Mouse (Mus musculus) layer of hippocampus, adult 11-12 months (tissue): ENCODE measurements around the gene Dek.

Experiments
- DNase-seq: peaks from one replicate; pipeline ENCODE4 v3.0.0; 2022; ENCODE audit warnings: low spot score

Gene Dek

DNA sequence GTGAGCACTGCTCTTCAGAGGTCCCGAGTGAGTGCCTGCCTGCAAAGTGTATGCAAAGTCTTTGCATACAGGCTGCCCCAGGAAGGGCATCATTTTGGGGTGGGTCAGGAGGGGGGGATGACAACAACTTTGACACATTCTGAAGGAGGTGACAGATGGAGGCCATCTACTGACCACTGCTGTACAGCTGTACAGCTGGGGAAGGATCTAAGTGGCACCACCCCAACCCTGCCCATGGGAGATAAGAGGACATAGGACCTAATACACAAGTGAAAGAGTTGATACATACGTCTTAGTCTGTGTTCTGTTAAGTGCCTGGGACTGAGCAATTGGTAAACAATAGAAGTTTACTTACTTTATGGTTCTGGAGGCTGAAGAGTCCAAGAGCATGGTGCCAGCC is 3.2 kb upstream of the Dek start:
- DNase-seq = no peak

GRCm38 (mm10) chr13:47106580-47106888 is 533 bp upstream of the Dek start:
- no peak for DNase-seq

DNA sequence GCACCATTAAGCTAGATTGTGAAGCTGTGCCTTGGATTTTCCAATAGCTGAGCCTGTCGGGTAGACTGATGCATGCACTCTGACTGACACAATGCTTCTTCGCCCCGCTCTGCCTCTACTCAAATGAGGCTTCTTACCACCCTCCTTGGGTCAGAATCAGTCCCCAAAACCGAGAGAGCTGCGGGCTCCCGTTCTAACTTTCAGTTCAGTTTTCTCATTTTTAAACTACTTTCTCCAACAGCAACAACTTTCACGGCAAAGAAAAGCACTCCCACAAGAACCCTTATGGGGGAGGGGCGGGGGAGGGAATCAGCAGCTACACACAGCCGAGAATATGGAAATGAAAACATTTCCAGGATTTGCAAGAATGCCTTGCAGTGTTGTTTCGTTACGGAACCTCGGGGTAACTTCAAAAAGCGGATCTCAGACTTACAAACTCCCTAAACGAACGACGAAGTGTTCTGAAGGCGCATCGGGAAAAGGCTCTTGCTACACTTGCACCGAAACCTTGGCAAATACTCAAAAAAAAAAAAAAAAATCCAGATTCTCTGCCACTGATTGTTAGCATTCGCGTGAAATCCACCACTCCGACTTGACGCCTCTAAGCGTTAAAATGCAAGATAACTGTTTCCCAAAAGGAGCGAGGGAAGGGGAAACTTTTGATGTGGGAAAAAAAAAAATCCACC is 1.0 kb downstream of the Dek start:
- DNase-seq = peak; percentile 11

GRCm38 (mm10) chr13:47104146-47104545 is 1.9 kb downstream of the Dek start:
- no peak for DNase-seq

- DNase-seq = no peak
Observed at GRCm38 (mm10) chr13:47100587-47100986, 5.4 kb downstream of the Dek start.

DNA sequence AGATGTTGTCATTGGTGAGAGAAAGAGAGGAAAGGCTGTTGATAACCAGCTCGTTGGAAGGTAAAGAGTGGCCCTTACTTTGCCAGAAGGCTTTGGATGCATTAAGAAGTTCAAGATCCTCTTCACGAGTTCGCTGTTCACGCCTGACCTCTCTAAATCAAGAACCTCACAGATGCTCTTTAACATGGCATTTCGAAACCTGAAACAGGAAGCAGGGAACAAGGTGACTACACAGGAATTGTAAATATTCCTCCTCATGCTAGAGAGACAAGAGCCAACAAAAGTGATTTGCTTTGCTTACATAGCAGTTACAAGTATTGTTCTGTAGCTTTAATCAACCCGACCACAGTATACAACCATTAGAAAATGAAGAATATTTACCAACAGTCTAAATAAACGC is 6.7 kb downstream of the Dek start:
- DNase-seq = no peak

DNA sequence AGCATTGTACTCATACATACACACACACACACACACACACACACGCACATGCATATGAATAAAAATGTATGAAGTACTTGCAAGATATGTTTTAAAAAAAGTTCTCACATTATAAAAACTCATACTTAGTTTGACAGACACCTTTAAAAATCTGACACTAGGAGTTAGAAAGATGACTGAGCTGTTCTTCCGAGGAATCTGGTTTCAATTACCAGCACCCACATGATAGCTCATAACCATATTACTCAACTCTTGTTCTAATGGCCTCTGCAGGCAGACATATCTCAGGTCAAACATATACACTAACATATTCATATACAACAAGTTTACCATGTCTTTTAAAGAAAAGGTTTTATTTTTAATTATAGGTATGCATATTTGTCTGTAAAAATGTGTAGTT is 9.4 kb downstream of the Dek start:
- no peak for DNase-seq

GRCm38 (mm10) chr13:47093791-47094190 is 12.2 kb downstream of the Dek start:
- DNase-seq = no peak

- no peak for DNase-seq
Observed at GRCm38 (mm10) chr13:47089271-47089670, 16.7 kb downstream of the Dek start.

DNA sequence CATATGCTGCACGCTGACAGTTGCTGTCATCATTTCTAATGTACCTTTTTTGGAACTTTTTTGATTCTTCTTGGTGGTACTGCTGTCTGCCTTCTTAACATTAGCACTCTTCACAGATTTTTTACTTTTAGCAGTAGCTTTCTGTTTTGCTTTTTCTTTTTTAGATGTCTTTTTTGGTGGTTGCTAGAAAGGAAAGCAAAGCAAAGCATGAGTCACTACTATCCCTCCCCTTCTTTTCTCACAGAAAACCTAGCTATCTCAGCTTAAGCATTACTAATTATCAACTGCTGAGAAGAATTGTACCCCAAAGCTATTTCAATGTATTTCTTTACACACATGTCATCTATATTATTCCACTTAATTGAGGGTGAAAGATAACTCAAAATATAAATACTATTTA is 17.6 kb downstream of the Dek start:
- no peak for DNase-seq

DNA sequence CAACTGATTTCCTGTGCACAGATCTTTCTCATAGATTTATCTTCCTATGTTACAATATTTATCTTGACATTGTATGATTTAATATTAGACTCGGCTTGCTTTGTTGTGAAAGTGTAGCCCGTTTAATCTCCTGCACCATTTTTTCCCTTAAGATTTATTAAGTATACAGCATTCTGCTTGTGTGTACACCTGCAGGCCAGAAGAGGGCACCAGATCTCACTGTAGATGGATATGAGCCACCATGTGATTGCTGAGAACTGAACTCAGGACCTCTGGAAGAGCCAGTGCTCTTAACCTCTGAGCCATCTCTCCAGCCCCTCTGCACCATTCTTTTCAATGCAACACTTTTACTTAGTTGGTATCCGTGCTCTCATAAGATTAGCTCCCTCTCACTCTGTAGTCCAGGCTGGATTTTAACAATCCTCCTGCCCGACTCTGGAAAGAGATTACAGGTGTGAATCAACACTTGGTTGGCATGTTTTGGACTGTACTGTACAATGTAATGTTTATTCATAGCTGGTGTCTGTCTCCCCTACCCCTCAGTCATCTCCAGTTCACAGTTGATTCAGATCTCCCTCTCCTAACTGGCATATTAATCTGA is 25.0 kb downstream of the Dek start:
- DNase-seq = no peak

- DNase-seq = no peak
Observed at GRCm38 (mm10) chr13:47078799-47079198, 27.2 kb downstream of the Dek start.

- no peak for DNase-seq
Observed at GRCm38 (mm10) chr13:47077367-47077766, 28.6 kb downstream of the Dek start.

GRCm38 (mm10) chr13:47076156-47076555 is 29.8 kb downstream of the Dek start:
- DNase-seq = no peak

GRCm38 (mm10) chr13:47072484-47072883 is 33.5 kb downstream of the Dek start:
- DNase-seq = no peak

GRCm38 (mm10) chr13:47071871-47072270 is 34.1 kb downstream of the Dek start:
- DNase-seq = no peak

- no peak for DNase-seq
Observed at GRCm38 (mm10) chr13:47070329-47071080, 35.5 kb downstream of the Dek start.

DNA sequence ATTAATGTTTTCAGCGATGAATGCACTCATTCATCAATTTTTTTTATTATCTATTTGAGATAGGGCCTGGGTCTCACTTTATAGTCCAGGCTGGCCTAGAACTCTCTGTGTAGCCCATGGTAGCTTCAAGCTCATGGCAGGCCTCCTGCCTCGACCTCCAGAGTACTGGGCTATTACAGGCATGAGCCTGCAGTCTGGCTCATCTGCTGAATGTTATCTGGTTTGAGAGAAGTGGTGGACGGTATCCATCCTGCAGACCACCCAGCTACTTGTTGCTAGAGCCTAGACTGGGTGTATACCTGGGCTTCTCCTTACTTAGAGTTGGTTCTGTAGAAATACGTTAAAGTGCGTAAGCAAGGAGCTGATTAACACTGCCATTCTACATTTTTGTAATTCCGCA is 39.0 kb downstream of the Dek start:
- DNase-seq = no peak

DNA sequence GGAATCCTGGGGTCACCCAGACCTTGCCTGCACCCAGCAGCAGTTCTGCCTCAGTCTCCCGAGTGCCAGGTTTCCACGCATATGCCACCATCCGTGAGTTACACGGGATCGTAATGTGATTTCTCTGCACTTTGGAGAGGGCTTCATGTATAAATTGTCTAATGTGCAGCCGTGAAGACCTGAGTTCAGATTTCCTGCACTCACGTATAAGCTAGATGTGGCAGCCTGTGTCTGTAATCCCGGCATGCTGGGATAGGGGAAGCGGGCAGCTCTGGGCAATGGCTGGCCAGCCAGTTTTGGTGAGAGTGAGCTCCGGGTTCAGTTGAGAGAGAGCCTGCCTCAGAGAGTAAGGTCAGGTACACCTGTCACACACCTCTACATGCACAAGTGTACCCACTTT is 39.5 kb downstream of the Dek start:
- DNase-seq = no peak

DNA sequence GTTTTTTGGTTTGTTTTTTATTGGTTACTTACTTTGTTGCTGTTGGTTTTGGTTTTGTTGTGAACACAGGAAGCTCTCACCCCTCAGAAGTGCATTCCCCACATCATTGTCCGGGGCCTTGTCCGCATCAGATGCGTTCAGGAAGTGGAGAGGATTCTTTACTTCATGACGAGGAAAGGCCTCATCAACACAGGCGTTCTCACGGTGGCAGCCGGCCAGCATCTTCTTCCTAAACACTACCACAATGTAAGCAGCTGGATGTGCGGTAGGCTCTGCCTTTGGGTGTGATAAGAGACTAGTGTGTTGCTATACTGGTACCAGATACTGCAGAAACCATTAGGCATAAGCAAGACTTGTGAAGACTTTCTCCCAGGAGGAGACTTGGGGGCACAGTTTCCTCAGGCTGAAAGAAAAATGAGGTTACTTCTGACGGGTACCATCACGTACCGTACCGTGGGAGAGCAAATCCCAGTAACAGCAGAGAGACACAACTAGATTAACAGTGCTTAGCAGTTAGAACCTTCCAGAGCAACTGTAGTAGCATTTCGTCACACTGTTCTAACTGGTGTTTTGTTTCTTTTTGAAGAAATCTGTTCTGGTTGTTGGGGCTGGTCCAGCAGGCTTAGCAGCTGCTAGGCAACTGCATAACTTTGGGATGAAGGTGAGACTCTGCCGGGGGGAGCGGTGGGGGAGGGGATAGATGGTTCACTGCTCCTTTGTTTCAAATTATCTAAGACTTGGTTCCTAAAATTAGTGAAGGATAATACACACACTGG is 41.8 kb downstream of the Dek start:
- no peak for DNase-seq

DNA sequence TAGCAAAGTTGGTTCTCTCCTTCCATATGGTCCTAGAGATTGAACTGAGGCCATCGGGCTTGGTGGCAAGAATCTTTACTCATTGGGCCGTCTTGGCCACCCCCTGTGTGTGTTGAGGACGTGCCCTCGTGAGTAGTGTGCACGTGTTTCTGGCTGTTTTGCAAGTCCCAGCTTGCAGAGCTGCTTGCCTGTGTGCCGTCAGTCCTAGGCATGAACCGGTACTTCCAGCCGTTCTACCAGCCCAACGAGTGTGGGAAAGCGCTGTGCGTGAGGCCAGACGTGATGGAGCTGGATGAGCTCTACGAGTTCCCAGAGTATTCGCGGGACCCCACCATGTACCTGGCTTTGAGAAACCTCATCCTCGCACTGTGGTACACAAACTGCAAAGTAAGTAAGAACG is 43.2 kb downstream of the Dek start:
- DNase-seq = no peak

DNA sequence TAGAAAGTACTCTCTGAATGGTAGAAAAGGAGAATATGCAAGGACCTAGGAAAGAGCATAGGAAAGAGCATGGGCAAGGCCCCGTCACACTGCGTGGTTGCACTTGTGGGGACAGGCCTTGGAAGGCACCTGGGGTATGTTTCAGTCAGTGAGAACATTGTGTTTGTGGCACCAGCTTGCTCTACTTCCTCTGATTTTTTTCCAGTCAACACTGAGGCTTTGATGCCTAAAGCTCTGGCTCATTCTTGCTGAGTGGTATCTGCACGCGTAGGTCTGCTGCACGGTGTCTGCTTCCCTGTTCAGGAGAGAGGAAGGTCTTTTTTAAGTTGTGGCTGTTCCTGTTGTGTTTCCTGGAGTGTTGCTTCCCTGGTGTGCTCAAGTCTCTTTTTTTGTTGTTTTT is 49.2 kb downstream of the Dek start:
- no peak for DNase-seq

DNA sequence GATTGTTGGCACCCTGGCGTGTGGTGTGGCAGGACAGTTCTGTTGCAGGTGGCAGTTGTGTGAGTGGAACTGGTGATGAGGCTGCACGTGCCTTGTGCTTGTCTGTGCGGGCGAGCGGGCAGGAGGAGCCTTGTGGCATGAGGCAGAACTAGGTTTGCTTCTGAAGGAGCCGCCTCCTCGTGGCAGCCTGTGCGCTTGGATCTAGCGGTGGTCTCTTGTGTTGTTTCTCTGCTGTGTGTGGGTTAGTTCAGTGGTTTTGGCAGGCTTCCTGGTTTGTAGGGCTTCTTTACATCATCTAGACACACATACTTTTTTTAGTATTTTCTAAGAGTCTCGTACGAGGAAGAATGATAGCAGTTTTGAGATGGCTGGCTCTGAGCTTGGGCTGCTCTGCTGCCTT is 49.9 kb downstream of the Dek start:
- peak; percentile 35 for DNase-seq
